Mouse (Mus musculus): ENCODE measurements around the gene Dab2. TPM values are rescaled to one million over a fixed set of nuclear protein-coding genes. Genes with fewer than 3 reads are reported as not detected.

The Dab2 gene
- polyA plus RNA-seq, 1 experiment from 2014 or later = 81.5 TPM

DNA sequence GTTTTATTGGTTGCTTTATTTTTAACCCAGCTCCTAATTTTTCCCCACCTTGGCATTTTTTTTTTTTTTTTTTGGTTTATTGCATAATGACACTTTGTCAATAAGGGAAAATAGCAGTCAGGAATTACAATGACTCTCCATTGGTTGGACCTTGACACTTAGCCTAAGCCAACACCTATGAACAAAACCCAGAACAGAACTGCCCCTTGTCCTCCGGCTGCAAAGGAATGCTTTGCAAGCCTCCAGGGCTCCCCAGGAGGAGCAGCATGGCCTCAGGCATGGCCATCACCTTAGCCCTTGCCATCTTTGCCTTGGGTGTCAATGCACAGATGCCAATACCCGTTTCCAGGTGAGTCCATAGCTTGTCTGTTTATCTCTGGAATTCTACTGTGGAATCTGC is 145.5 kb downstream of the Dab2 start, which contains the start of gene C9:
TSS of gene C9 (plus strand) at position 193 of the 400 bp plus-strand sequence.
- DNase-seq (ENCODE audit: low spot score) = no peak
- Histone ChIP-seq H3K9me3 (replicated peaks; ENCODE audit: control insufficient read depth, low read length) (no peaks in the 10 kb centered on the region), H3K9ac (replicated peaks; ENCODE audit: low read length) (no peak within 1 kb of the TSS), H3K36me3 (replicated peaks; ENCODE audit: control insufficient read depth, insufficient read depth, low read depth, low read length) (no peaks in the 10 kb centered on the region), H3K27me3 (ENCODE audit: control insufficient read depth, insufficient read depth, low read length) (no peaks in the 10 kb centered on the region), H3K27ac (replicated peaks; ENCODE audit: low read depth, low read length) (no peak within 1 kb of the TSS), H3K4me1 (ENCODE audit: control insufficient read depth, insufficient read depth, low read length) (no peaks in the 10 kb centered on the region), H3K4me3 (ENCODE audit: low read depth, low read length) (no peak within 1 kb of the TSS), H3K4me2 (ENCODE audit: low read depth, low read length) (no peak within 1 kb of the TSS)
- ATAC-seq (replicated peaks; ENCODE audit: insufficient number of reproducible peaks, low FRiP score, low TSS enrichment, low read depth) = no peak
- 79% methylated on average over 2 of the region's 2 CpGs for WGBS

DNA sequence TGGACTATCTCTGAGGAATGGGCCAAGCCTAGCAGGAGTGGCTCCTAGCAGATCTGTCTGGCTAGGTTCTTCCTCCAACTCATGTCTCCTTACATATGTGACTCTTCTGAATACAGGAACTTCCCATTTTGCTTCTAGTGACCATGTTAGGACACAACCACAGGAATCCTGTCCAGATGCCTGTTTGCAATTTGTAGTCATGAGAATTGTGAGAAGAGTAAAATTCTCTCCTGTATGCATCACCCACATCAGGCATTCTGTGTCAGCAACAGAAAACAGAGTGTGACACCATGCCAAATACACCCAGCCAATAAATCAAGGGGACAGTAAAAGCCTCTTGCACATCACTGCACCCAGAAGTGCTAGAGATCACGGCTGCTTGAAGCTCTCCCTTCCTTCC is 146.6 kb downstream of the Dab2 start:
- DNase-seq (ENCODE audit: low spot score) = no peak
- Histone ChIP-seq H3K36me3 (replicated peaks; ENCODE audit: control insufficient read depth, insufficient read depth, low read depth, low read length) (no peaks in the 10 kb centered on the region), H3K27me3 (ENCODE audit: control insufficient read depth, insufficient read depth, low read length) (no peaks in the 10 kb centered on the region), H3K4me1 (ENCODE audit: control insufficient read depth, insufficient read depth, low read length) (no peaks in the 10 kb centered on the region), H3K27ac (replicated peaks; ENCODE audit: low read depth, low read length) (no peak overlapping the region), H3K9ac (replicated peaks; ENCODE audit: low read length) (no peak overlapping the region), H3K4me2 (ENCODE audit: low read depth, low read length) (no peak overlapping the region), H3K9me3 (replicated peaks; ENCODE audit: control insufficient read depth, low read length) (no peaks in the 10 kb centered on the region), H3K4me3 (ENCODE audit: low read depth, low read length) (no peak overlapping the region)
- WGBS = 80% methylated on average over 1 of the region's 1 CpGs
- ATAC-seq (replicated peaks; ENCODE audit: insufficient number of reproducible peaks, low FRiP score, low TSS enrichment, low read depth) = no peak

DNA sequence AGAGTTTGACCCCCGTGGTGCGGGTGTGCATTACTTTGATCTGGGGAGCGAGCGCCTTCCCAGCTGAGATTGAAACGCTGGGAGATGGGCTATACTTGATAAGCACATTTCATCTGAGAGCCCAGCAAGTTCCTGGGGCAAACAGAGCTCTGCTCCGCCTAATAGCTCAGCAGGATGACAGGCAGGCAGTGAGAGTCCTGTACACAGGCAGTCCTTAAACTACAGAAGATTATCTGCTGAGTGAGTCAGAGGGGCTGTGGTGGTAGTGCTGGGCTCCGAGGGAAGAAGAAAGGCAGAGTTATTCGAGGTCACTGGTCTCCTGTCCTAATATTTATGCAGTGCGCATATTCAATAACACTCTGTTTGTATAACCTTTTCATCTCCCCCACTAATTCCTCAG is 149.3 kb downstream of the Dab2 start:
- H3K36me3 ChIP-seq (replicated peaks; ENCODE audit: control insufficient read depth, insufficient read depth, low read depth, low read length) = no peaks in the 10 kb centered on the region
- H3K9me3 ChIP-seq (replicated peaks; ENCODE audit: control insufficient read depth, low read length) = no peaks in the 10 kb centered on the region
- peak; percentile 29 for DNase-seq (ENCODE audit: low spot score)
- no peaks in the 10 kb centered on the region for H3K4me1 ChIP-seq (ENCODE audit: control insufficient read depth, insufficient read depth, low read length)
- no peak overlapping the region for H3K4me3 ChIP-seq (ENCODE audit: low read depth, low read length)
- no peaks in the 10 kb centered on the region for H3K27me3 ChIP-seq (ENCODE audit: control insufficient read depth, insufficient read depth, low read length)
- no peak overlapping the region for H3K4me2 ChIP-seq (ENCODE audit: low read depth, low read length)
- no peak for ATAC-seq (replicated peaks; ENCODE audit: insufficient number of reproducible peaks, low FRiP score, low TSS enrichment, low read depth)
- WGBS = 33% methylated on average over 9 of the region's 9 CpGs
- no peak overlapping the region for H3K9ac ChIP-seq (replicated peaks; ENCODE audit: low read length)
- no peak overlapping the region for H3K27ac ChIP-seq (replicated peaks; ENCODE audit: low read depth, low read length)

- WGBS = 36% methylated on average over 2 of the region's 2 CpGs
- H3K27me3 ChIP-seq (ENCODE audit: control insufficient read depth, insufficient read depth, low read length) = no peaks in the 10 kb centered on the region
- no peak overlapping the region for H3K9ac ChIP-seq (replicated peaks; ENCODE audit: low read length)
- DNase-seq (ENCODE audit: low spot score) (no peak), ATAC-seq (replicated peaks; ENCODE audit: insufficient number of reproducible peaks, low FRiP score, low TSS enrichment, low read depth) (no peak)
- no peak overlapping the region for H3K4me2 ChIP-seq (ENCODE audit: low read depth, low read length)
- H3K4me1 ChIP-seq (ENCODE audit: control insufficient read depth, insufficient read depth, low read length) = no peaks in the 10 kb centered on the region
- no peaks in the 10 kb centered on the region for H3K9me3 ChIP-seq (replicated peaks; ENCODE audit: control insufficient read depth, low read length)
- H3K36me3 ChIP-seq (replicated peaks; ENCODE audit: control insufficient read depth, insufficient read depth, low read depth, low read length) = no peaks in the 10 kb centered on the region
- H3K27ac ChIP-seq (replicated peaks; ENCODE audit: low read depth, low read length) = no peak overlapping the region
- H3K4me3 ChIP-seq (ENCODE audit: low read depth, low read length) = no peak overlapping the region
These were observed 154.9 kb downstream of the Dab2 start for GRCm38 (mm10) chr15:6454461-6454860.

DNA sequence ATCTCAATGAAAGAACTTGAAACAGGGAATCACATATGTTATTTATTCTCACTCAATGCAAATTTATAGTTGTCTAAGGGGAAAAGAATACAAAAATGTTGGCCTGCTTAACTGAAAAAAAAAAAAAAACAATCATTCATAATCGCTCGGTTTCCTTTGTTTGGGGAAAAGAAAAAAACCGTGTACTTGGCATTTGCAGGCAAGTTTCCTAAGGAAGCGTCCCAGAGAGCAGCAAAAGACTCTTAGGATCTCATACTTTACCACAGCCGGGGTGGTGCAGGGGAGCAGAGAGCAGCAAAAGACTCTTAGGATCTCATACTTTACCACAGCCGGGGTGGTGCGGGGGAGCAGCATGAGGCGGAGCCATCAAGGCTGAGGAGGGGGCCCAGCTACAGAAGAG is 161.8 kb downstream of the Dab2 start:
- WGBS = 76% methylated on average over 8 of the region's 8 CpGs
- Histone ChIP-seq H3K4me1 (ENCODE audit: control insufficient read depth, insufficient read depth, low read length) (no peaks in the 10 kb centered on the region), H3K4me2 (ENCODE audit: low read depth, low read length) (no peak overlapping the region), H3K9ac (replicated peaks; ENCODE audit: low read length) (no peak overlapping the region), H3K4me3 (ENCODE audit: low read depth, low read length) (no peak overlapping the region), H3K36me3 (replicated peaks; ENCODE audit: control insufficient read depth, insufficient read depth, low read depth, low read length) (no peaks in the 10 kb centered on the region), H3K27ac (replicated peaks; ENCODE audit: low read depth, low read length) (no peak overlapping the region), H3K27me3 (ENCODE audit: control insufficient read depth, insufficient read depth, low read length) (no peaks in the 10 kb centered on the region), H3K9me3 (replicated peaks; ENCODE audit: control insufficient read depth, low read length) (no peaks in the 10 kb centered on the region)
- ATAC-seq (replicated peaks; ENCODE audit: insufficient number of reproducible peaks, low FRiP score, low TSS enrichment, low read depth) = no peak
- DNase-seq (ENCODE audit: low spot score) = no peak

- DNase-seq (ENCODE audit: low spot score) (peak; percentile 44), ATAC-seq (replicated peaks; ENCODE audit: insufficient number of reproducible peaks, low FRiP score, low TSS enrichment, low read depth) (no peak)
- 69% methylated on average over 3 of the region's 3 CpGs for WGBS
- H3K4me1 ChIP-seq (ENCODE audit: control insufficient read depth, insufficient read depth, low read length) = no peaks in the 10 kb centered on the region
- H3K4me2 ChIP-seq (ENCODE audit: low read depth, low read length) = no peak overlapping the region
- H3K9me3 ChIP-seq (replicated peaks; ENCODE audit: control insufficient read depth, low read length) = no peaks in the 10 kb centered on the region
- H3K36me3 ChIP-seq (replicated peaks; ENCODE audit: control insufficient read depth, insufficient read depth, low read depth, low read length) = no peaks in the 10 kb centered on the region
- no peaks in the 10 kb centered on the region for H3K27me3 ChIP-seq (ENCODE audit: control insufficient read depth, insufficient read depth, low read length)
- H3K9ac ChIP-seq (replicated peaks; ENCODE audit: low read length) = no peak overlapping the region
- no peak overlapping the region for H3K4me3 ChIP-seq (ENCODE audit: low read depth, low read length)
- no peak overlapping the region for H3K27ac ChIP-seq (replicated peaks; ENCODE audit: low read depth, low read length)
These were observed 163.9 kb downstream of the Dab2 start for GRCm38 (mm10) chr15:6463361-6463923.

DNA sequence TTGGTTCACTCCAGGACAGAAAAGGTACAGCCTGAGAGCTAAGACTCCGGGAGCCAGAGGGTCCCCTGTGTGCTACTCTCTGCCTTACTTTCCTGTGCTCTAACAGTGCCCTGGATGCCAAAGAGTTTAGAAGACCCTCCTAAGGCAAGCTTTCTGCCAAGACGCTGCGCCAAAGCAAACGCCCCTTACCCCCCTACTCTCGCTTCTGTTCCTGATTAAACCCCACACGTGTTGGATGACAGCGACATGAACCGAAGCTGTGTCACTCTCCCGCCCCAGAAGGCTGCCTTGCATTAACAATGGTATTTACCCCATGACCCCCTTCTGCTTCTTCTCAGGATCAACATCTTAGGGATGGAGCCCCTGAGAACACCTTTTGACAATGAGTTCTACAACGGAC is 167.4 kb downstream of the Dab2 start:
- H3K4me1 ChIP-seq (ENCODE audit: control insufficient read depth, insufficient read depth, low read length) = no peaks in the 10 kb centered on the region
- no peak overlapping the region for H3K27ac ChIP-seq (replicated peaks; ENCODE audit: low read depth, low read length)
- 39% methylated on average over 10 of the region's 10 CpGs for WGBS
- DNase-seq (ENCODE audit: low spot score) (peak; percentile 60), ATAC-seq (replicated peaks; ENCODE audit: insufficient number of reproducible peaks, low FRiP score, low TSS enrichment, low read depth) (no peak)
- H3K9ac ChIP-seq (replicated peaks; ENCODE audit: low read length) = no peak overlapping the region
- H3K4me3 ChIP-seq (ENCODE audit: low read depth, low read length) = no peak overlapping the region
- no peaks in the 10 kb centered on the region for H3K27me3 ChIP-seq (ENCODE audit: control insufficient read depth, insufficient read depth, low read length)
- no peak overlapping the region for H3K4me2 ChIP-seq (ENCODE audit: low read depth, low read length)
- H3K36me3 ChIP-seq (replicated peaks; ENCODE audit: control insufficient read depth, insufficient read depth, low read depth, low read length) = no peaks in the 10 kb centered on the region
- H3K9me3 ChIP-seq (replicated peaks; ENCODE audit: control insufficient read depth, low read length) = no peaks in the 10 kb centered on the region

GRCm38 (mm10) chr15:6468845-6469244 is 169.3 kb downstream of the Dab2 start:
- Histone ChIP-seq H3K4me2 (ENCODE audit: low read depth, low read length) (no peak overlapping the region), H3K9ac (replicated peaks; ENCODE audit: low read length) (no peak overlapping the region), H3K4me1 (ENCODE audit: control insufficient read depth, insufficient read depth, low read length) (no peaks in the 10 kb centered on the region), H3K4me3 (ENCODE audit: low read depth, low read length) (no peak overlapping the region), H3K27me3 (ENCODE audit: control insufficient read depth, insufficient read depth, low read length) (no peaks in the 10 kb centered on the region), H3K9me3 (replicated peaks; ENCODE audit: control insufficient read depth, low read length) (no peaks in the 10 kb centered on the region), H3K27ac (replicated peaks; ENCODE audit: low read depth, low read length) (no peak overlapping the region), H3K36me3 (replicated peaks; ENCODE audit: control insufficient read depth, insufficient read depth, low read depth, low read length) (no peaks in the 10 kb centered on the region)
- WGBS = 90% methylated on average over 1 of the region's 1 CpGs
- DNase-seq (ENCODE audit: low spot score) (no peak), ATAC-seq (replicated peaks; ENCODE audit: insufficient number of reproducible peaks, low FRiP score, low TSS enrichment, low read depth) (no peak)

All from embryonic facial prominence, embryonic 11.5 days (tissue).